Mouse (Mus musculus): ENCODE results near the gene Pclaf.

Gene Pclaf

GRCm38 (mm10) chr9:65890143-65890628, at the start of gene Pclaf:
Pclaf (plus strand) TSS chr9:65890237.
- peak; percentile 96 for DNase-seq (ENCODE audit: low read depth, low spot score)

DNA sequence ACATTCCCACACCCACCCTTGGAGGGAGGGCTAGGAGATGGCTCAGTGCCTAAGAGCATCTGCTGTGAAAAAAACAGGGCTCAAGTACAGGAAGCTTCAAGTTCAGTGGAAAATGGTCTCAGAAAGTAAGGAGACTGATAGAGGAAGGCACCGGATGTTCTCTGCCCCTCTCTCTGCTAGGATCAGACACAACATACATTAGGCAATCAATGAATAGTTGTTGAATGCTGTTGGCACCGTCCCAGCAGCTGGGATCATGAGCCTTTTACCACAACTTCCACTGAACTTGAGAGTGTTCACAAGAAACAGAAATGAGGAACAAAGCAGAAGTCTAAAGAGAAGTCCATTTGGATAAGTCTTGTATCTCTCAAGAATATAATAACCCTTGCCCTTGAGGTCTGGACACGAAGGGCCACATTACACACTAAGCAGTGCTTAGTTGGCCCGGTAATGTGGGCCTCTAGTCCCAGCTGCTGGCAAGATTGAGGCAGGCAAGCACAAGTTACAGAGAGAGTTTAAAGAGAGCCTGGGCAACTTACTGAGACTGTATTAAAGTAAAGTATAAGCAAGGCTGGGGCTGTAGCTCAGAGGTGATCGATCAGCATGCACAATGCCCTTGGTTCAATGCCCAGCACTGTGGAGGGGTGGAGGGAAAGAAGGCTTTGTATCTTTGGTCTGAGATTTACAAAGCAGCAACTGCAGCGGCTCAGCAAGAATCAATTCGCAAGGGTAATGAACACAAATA, 45.4 kb upstream of the Pclaf start:
- no peak for DNase-seq (ENCODE audit: low read depth, low spot score)

- no peak for DNase-seq (ENCODE audit: low read depth, low spot score)
Measured at GRCm38 (mm10) chr9:65848154-65848553, 41.9 kb upstream of the Pclaf start.

- peak; percentile 24 for DNase-seq (ENCODE audit: low read depth, low spot score)
Measured at GRCm38 (mm10) chr9:65850203-65850602, 39.8 kb upstream of the Pclaf start.

DNA sequence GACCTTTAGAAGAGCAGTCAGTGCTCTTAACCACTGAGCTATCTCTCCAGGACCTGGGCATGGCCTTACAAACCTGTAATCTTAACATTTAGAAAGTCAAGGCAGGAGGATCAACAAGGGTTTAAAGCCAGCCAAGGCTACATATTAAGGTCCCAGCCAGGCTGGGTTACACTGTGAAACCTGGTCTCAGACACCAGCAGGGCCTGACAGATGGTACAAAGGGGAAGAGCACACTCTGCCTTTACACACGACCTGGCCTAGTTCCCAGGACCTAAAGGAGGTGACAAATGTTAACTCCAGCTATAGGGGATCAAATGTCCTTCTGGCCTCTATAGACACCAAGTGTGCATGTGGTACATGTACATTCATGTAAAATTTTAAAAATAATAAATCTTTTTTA, 30.4 kb upstream of the Pclaf start:
- no peak for DNase-seq (ENCODE audit: low read depth, low spot score)

- peak; percentile 94 for DNase-seq (ENCODE audit: low read depth, low spot score)
Measured at GRCm38 (mm10) chr9:65884564-65885315, 5.3 kb upstream of the Pclaf start.

DNA sequence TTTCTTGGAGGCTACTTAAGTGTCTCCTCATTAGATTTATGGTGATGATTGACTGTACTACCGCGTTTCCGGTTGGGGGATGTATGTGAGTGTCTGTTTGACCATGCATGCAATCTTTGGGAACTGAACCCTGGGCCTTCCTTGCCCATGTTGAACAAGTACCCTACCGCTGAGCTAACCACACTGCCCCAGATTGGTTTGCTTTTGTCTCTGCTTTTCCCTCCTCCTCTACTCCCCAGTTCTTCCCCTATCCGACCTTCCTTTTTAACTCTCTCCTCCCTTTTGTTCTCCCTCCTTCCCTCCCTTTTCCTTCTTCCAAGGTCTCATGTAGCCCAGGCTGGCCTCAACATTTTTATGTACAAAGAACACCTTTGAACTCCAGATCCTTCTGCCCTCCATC, 1.1 kb downstream of the Pclaf start:
- DNase-seq (ENCODE audit: low read depth, low spot score) = peak; percentile 64

- no peak for DNase-seq (ENCODE audit: low read depth, low spot score)
Measured at GRCm38 (mm10) chr9:65896977-65897376, 6.9 kb downstream of the Pclaf start.

DNA sequence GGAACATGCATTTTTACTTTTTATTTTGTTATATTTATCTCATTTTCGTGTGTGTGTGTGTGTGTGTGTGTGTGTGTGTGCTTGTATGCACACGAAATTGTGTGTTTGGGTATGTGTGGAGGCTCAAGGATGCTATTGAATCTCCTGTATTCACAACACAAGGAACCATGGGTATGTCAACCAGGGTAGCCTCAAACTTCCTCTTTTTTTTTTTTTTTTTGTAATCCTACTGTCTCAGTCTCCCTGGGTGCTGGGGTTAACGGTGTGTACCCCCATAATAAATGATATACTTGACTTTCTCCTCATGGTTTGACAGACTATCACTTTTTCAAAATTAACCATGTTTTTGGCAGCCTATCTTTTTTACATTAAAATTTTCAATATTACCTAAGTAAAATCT, 12.8 kb downstream of the Pclaf start:
- DNase-seq (ENCODE audit: low read depth, low spot score) = no peak

DNA sequence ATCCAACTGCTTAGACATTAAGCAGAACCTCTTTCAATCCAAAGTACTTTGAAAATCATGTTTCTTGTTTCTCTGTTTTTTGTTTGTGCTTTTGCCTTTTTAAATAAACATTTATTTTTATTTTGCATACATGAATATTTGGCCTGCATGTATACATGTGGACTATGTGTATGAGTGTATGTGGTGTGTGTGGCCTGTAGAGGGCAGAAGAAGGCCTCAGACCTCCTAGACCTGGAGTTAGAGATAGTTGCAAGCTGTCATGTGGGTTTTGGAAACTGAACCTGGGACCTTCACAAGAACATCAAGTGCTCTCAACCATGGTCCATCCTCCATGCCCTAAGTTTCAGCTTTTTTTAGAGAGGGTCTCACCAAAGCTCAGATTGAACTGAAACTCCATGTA, 13.4 kb downstream of the Pclaf start:
- peak; percentile 51 for DNase-seq (ENCODE audit: low read depth, low spot score)

DNA sequence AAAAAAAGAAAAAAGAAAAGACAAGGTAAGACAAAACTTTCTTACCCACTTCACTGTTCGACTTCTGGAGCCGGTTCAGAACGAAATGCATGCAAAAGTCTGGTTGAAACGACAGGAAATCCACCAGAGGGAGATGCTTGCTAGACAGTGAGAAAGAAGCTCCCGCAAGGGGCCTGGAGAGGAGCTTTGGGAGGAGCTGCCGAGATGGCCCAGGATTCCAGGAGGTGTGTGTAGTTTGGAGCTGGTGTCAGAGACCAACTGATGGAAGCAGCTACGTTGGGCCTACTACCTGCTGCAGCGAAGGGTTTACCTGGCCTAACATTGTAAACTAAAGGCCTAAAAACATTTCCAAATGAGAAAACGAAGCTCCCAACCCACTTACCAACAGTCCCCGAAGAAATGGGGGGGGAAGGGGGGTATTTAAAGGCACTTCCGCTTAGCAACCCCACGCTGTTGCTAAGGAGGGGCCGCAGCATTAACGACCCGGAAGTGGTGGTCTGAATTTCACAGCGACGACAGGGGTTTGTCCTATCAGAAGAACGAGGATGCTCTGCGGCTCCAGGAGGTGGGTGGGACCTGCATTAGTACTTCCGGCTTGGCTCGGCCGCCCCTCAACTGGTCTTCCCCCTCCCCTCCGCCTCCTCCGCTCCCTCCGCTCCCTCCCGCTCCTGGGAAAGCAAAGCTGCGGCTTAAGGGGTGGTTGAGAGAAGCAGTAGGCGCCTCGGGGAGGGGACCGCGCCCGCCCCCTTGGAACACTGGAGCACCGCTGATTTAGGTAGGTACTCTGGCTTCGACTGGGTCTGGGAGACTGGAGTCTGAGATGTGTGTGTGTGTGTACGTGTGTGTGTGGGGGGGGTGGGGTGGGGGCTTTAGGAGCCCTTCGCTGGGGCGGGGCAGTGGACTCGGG, 18.6 kb downstream of the Pclaf start, which contains the start of the genes Trip4 and Csnk1g1:
Trip4 (minus strand) TSS at position 401 of the 907 bp plus-strand sequence.
Csnk1g1 (plus strand) TSS at position 531 of the 907 bp plus-strand sequence.
- peak; percentile 97 for DNase-seq (ENCODE audit: low read depth, low spot score)

DNA sequence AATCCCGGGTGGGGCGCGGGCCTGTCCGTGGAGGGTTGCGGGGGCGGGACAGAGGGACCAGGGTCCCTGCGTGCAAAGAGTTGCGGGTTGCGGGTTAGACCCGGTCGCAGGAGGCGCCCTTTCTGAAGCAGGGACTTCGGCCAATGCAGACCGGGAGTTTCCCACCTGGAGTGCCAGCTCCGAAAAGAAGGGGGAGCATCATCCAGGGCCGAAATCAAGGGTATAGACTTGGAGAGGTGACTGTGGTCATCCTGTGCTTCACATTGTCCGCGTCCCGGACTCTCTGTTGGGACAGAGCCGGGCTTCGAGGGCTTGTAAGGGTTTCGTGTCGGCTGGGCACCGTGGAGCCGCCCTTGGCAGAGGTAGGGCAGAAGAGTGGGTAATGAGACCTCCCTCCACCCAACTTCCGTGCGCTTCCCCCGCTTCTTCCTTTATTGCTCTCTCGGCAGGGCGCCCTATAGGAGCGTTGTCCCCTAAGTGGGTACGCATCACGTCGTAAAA, 19.3 kb downstream of the Pclaf start:
- peak; percentile 81 for DNase-seq (ENCODE audit: low read depth, low spot score)

- no peak for DNase-seq (ENCODE audit: low read depth, low spot score)
Measured at GRCm38 (mm10) chr9:65909837-65910236, 19.8 kb downstream of the Pclaf start.

DNA sequence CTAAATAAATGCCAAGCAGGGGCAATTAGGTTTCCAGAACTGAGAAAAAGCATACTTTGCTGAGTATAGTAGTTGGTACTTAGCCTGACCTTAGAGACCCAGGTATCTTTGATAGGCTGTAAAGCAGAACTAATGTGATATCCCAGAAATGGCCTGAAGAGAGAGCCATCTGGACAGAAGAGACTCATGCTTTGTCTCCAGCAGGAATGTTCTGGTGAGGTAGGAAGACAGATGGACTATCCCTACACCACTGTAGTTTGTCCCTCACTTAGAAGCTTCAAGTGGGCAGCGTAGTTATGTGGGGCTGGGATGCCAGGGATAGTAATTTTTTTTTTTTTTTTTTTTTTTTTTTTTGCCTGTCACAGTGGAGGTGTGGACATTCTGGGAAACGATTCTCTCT, 23.9 kb downstream of the Pclaf start:
- DNase-seq (ENCODE audit: low read depth, low spot score) = no peak

DNA sequence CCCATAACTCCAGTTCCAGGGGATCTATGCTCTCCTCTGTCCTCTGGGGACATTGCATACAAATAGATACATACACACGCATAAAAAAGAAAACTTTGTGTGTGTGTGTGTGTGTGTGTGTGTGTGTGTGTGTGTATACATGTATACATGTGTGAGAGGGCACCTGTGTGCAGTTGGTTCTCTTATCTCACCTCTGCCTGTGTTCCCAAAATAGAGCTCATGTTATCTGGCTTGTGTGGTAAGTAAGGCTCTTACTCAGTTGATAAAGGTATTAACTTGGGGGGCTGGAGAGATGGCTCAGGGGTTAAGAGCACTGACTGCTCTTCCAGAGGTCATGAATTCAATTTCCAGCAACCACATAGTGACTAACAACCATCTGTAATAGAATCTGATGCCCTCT, 27.0 kb downstream of the Pclaf start:
- DNase-seq (ENCODE audit: low read depth, low spot score) = no peak

GRCm38 (mm10) chr9:65928456-65928855, 38.4 kb downstream of the Pclaf start:
- DNase-seq (ENCODE audit: low read depth, low spot score) = no peak

- DNase-seq (ENCODE audit: low read depth, low spot score) = no peak
Measured at GRCm38 (mm10) chr9:65929826-65930225, 39.8 kb downstream of the Pclaf start.

DNA sequence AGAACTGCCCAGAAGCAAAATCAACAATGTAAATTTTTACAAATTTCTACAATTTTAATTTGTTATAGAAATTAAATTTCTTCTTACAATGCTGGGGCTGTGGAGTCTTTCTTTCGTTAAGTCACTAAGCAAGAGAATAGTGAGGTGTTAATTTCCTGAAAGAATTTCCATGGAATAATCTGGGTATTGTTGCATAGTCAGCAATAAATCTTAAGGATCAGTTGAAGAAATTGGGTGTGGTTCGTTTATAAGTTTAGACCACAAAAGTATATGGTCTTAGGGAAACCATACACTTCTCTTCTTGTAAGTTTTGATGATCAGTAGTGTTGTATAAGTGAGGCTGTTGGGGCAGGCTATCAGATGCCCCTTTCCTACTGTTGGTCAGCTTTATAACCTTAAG, 47.5 kb downstream of the Pclaf start:
- DNase-seq (ENCODE audit: low read depth, low spot score) = no peak

DNA sequence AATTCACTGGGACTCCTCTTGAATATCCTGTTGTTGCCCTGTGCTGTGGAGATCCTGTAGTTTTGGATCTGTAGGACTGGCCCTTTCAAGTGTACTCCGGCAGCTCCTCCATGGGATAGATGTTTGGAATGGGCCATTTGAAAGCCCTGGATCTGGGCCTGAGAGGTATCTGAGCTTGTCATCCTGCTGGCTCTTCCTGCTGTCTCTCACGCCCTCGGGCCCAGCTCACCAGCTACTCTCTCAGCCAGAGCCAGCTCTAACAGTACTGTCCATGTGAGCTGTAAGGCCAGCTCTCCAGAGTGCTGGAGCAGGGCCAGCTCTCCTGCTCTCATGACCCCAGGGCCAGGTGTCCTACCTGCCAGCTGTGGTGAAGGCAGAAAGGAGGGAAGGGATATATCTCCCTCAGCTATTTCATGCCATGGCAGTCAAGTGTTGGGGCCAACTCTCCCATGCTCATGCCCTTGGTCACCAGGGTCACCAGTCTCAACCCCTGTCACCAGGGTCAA, 61.1 kb downstream of the Pclaf start:
- DNase-seq (ENCODE audit: low read depth, low spot score) = no peak
